Mouse (Mus musculus) limb, embryonic 13.5 days (tissue): ENCODE measurements at regions not wholly inside any gene's neighbourhood (a gene's known extent, or its start where the extent isn't known, plus 50 kb on each side); places are given as distances from the start of the nearest gene placed in this dataset.

Source experiments
- ATAC-seq: fragments of 200-750 bp; cut with Nextera tagmentation; 2 replicates; pipeline ENCODE4 v1.8.0; 2017; ENCODE audit warnings: low read depth, moderate number of reproducible peaks, moderate TSS enrichment; ENCODE audit not compliant: low FRiP score
- H3K27ac ChIP-seq: fragments of 300-500 bp; sonication (generic); 2 replicates; pipeline ENCODE4 v1.5.1; 2015; ENCODE audit warnings: inconsistent platforms, mild to moderate bottlenecking, moderate library complexity
- H3K27me3 ChIP-seq: fragments of 300-500 bp; sonication (generic); 2 replicates; pipeline ENCODE4 v1.6.1; 2015; ENCODE audit warnings: mild to moderate bottlenecking, inconsistent platforms
- H3K36me3 ChIP-seq: fragments of 300-500 bp; sonication (generic); 2 replicates; pipeline ENCODE4 v1.6.1; 2015; ENCODE audit warnings: inconsistent platforms, mild to moderate bottlenecking, moderate library complexity
- H3K4me1 ChIP-seq: fragments of 300-500 bp; sonication (generic); 2 replicates; pipeline ENCODE4 v1.6.1; 2015; ENCODE audit warnings: inconsistent platforms
- H3K4me2 ChIP-seq: fragments of 300-500 bp; sonication (generic); replicated peaks from 2 replicates; pipeline ENCODE4 v1.6.1; 2015; ENCODE audit warnings: inconsistent platforms, mild to moderate bottlenecking, moderate library complexity
- H3K4me3 ChIP-seq: fragments of 300-500 bp; sonication (generic); 2 replicates; pipeline ENCODE4 v1.5.1; 2015; ENCODE audit warnings: moderate library complexity, mild to moderate bottlenecking, inconsistent platforms
- H3K9ac ChIP-seq: fragments of 300-500 bp; sonication (generic); 2 replicates; pipeline ENCODE4 v1.6.1; 2015; ENCODE audit warnings: mild to moderate bottlenecking, inconsistent platforms
- H3K9me3 ChIP-seq: fragments of 300-500 bp; sonication (generic); 2 replicates; pipeline ENCODE4 v1.6.1; 2016; ENCODE audit warnings: inconsistent platforms
- WGBS: fragments of 180-500 bp; shearing (Covaris S2); methylation state at CpG from one replicate; pipeline ENCODE4 v1.1.7; 2015; 5-methylcytosine and 5-hydroxymethylcytosine counted together

- H3K27ac ChIP-seq: no peak overlapping the region
These were observed 157.9 kb upstream of the Speer2 start for GRCm38 (mm10) chr16:70021436-70021835.

GRCm38 (mm10) chr16:70028649-70029048, 165.1 kb upstream of the Speer2 start:
- Histone ChIP-seq H3K4me1 (no peaks in the 10 kb centered on the region), H3K36me3 (no peaks in the 10 kb centered on the region), H3K9me3 (no peaks in the 10 kb centered on the region), H3K9ac (no peak overlapping the region), H3K27ac (no peak overlapping the region), H3K27me3 (no peaks in the 10 kb centered on the region), H3K4me3 (no peak overlapping the region), H3K4me2 (no peak overlapping the region)
- 79% methylated on average over 13 of the region's 13 CpGs for WGBS
- no peak for ATAC-seq

More at GRCm38 (mm10) chr16:70021436-70021835, 157.9 kb upstream of the Speer2 start:
- WGBS: 85% methylated on average over 7 of the region's 7 CpGs
- Histone ChIP-seq H3K4me3 (no peak overlapping the region), H3K9me3 (no peaks in the 10 kb centered on the region), H3K27me3 (no peaks in the 10 kb centered on the region), H3K36me3 (no peaks in the 10 kb centered on the region), H3K4me2 (no peak overlapping the region), H3K9ac (no peak overlapping the region), H3K4me1 (no peaks in the 10 kb centered on the region)
- ATAC-seq: no peak

DNA sequence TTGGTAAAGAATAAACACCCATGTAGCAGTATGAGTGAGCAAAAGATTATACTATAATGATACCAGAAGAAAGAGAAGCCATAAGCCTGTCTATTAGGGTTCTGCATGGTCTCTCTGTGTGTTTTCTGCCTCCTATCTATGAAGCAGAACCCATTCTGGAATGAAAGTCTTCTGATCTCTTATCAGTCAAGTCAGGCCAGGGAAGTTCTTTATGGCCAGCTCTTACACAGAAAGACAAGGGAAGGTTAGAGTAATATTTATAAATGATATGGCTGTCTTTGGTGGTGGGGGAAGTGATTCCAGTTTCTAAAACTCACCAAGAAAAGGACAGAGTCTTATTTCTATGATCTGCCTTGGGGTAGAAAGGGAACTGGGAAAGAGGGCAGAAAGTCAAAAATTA, 182.0 kb upstream of the Speer2 start:
- Histone ChIP-seq H3K9me3 (no peaks in the 10 kb centered on the region), H3K27ac (no peak overlapping the region), H3K4me3 (no peak overlapping the region), H3K36me3 (no peaks in the 10 kb centered on the region), H3K4me2 (no peak overlapping the region), H3K4me1 (no peaks in the 10 kb centered on the region), H3K9ac (no peak overlapping the region), H3K27me3 (no peaks in the 10 kb centered on the region)
- no peak for ATAC-seq

- H3K27me3 ChIP-seq: no peaks in the 10 kb centered on the region
- no peak overlapping the region for H3K9ac ChIP-seq
- no peaks in the 10 kb centered on the region for H3K36me3 ChIP-seq
- H3K9me3 ChIP-seq: no peaks in the 10 kb centered on the region
- H3K4me2 ChIP-seq: no peak overlapping the region
- no peak for ATAC-seq
- 74% methylated on average over 4 of the region's 4 CpGs for WGBS
- H3K27ac ChIP-seq: no peak overlapping the region
- H3K4me1 ChIP-seq: no peaks in the 10 kb centered on the region
- H3K4me3 ChIP-seq: no peak overlapping the region
These were observed 182.5 kb upstream of the Speer2 start for GRCm38 (mm10) chr16:70046009-70046408.

DNA sequence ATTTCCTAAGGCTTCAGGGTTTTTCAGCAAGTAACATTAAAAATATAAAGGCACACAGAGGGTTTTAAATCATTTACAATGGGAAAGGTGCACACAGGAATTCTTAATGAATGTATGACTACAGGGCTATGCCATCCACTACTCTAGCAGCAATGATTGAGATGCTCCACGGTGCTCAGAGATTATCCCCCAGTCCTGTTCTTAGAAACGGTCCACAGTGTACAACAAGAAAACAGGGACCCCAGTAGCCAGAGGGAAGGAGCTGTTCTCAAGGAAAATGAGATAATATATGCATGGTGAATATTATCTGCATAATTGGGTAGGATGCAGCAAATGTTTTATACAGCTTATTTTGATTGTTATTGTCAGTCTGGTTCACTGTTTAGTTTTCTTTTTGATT, 186.3 kb upstream of the Speer2 start:
- Histone ChIP-seq H3K4me1 (no peaks in the 10 kb centered on the region), H3K9ac (no peak overlapping the region), H3K4me2 (no peak overlapping the region), H3K27me3 (no peaks in the 10 kb centered on the region), H3K9me3 (no peaks in the 10 kb centered on the region), H3K4me3 (no peak overlapping the region), H3K27ac (no peak overlapping the region), H3K36me3 (no peaks in the 10 kb centered on the region)
- ATAC-seq: no peak
- WGBS: 76% methylated on average over 2 of the region's 2 CpGs

GRCm38 (mm10) chr16:70071471-70071870, 207.9 kb upstream of the Speer2 start:
- no peak for ATAC-seq
- Histone ChIP-seq H3K9ac (no peak overlapping the region), H3K4me2 (no peak overlapping the region), H3K27me3 (no peaks in the 10 kb centered on the region), H3K4me1 (no peaks in the 10 kb centered on the region), H3K9me3 (no peaks in the 10 kb centered on the region), H3K36me3 (no peaks in the 10 kb centered on the region), H3K4me3 (no peak overlapping the region), H3K27ac (no peak overlapping the region)
- 90% methylated on average over 4 of the region's 4 CpGs for WGBS

GRCm38 (mm10) chr16:70073740-70074139, 210.2 kb upstream of the Speer2 start:
- no peak for ATAC-seq
- H3K27me3 ChIP-seq: no peaks in the 10 kb centered on the region
- H3K9ac ChIP-seq: no peak overlapping the region
- no peak overlapping the region for H3K4me2 ChIP-seq
- H3K4me3 ChIP-seq: no peak overlapping the region
- peaks cover 2% of the 10 kb centered on the region; the same call in 1 of the 2 replicates for H3K4me1 ChIP-seq
- no peak overlapping the region for H3K27ac ChIP-seq
- H3K9me3 ChIP-seq: no peaks in the 10 kb centered on the region
- WGBS: 36% methylated on average over 2 of the region's 2 CpGs
- no peaks in the 10 kb centered on the region for H3K36me3 ChIP-seq

GRCm38 (mm10) chr16:70079497-70079896, 216.0 kb upstream of the Speer2 start:
- Histone ChIP-seq H3K4me2 (peak overlapping the region; percentile 40), H3K9ac (no peak overlapping the region), H3K9me3 (no peaks in the 10 kb centered on the region)

DNA sequence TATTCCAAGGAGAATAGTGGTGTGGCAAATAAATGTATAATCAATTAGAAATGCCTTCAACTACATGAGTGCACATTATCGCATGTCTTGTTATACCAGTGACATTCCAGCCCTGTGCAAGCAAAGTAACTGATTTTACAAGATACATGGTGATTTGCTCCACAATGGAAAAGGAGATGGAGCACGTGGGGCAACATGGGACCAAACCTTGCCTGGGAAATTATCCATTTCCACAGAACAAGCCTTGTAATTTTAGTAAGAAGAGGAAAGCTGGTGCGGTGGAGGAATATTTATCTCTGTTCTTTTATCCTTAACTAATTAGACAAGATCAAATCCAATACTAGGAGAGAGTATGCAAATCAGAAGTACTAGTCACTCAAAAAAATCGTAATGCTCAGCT, 222.5 kb upstream of the Gbe1 start:
- Histone ChIP-seq H3K4me1 (peaks cover 6% of the 10 kb centered on the region), H3K9me3 (no peaks in the 10 kb centered on the region), H3K36me3 (no peaks in the 10 kb centered on the region), H3K4me3 (no peak overlapping the region), H3K27me3 (no peaks in the 10 kb centered on the region), H3K27ac (no peak overlapping the region), H3K4me2 (no peak overlapping the region), H3K9ac (no peak overlapping the region)
- 85% methylated on average over 4 of the region's 4 CpGs for WGBS
- no peak for ATAC-seq

More at GRCm38 (mm10) chr16:70079497-70079896, 216.0 kb upstream of the Speer2 start:
- Histone ChIP-seq H3K4me1 (peaks cover 7% of the 10 kb centered on the region; the same call in 1 of the 2 replicates), H3K36me3 (no peaks in the 10 kb centered on the region), H3K27me3 (no peaks in the 10 kb centered on the region), H3K27ac (no peak overlapping the region), H3K4me3 (no peak overlapping the region)
- 71% methylated on average over 10 of the region's 10 CpGs for WGBS
- no peak; the same call in 1 of the 2 replicates for ATAC-seq

- WGBS: 92% methylated on average over 5 of the region's 5 CpGs
- Histone ChIP-seq H3K4me2 (no peak overlapping the region), H3K9me3 (no peaks in the 10 kb centered on the region), H3K27ac (no peak overlapping the region), H3K4me1 (peaks cover 6% of the 10 kb centered on the region), H3K9ac (no peak overlapping the region), H3K4me3 (no peak overlapping the region), H3K36me3 (no peaks in the 10 kb centered on the region), H3K27me3 (no peaks in the 10 kb centered on the region)
- ATAC-seq: no peak
These were observed 221.8 kb upstream of the Gbe1 start for GRCm38 (mm10) chr16:70091963-70092362.

DNA sequence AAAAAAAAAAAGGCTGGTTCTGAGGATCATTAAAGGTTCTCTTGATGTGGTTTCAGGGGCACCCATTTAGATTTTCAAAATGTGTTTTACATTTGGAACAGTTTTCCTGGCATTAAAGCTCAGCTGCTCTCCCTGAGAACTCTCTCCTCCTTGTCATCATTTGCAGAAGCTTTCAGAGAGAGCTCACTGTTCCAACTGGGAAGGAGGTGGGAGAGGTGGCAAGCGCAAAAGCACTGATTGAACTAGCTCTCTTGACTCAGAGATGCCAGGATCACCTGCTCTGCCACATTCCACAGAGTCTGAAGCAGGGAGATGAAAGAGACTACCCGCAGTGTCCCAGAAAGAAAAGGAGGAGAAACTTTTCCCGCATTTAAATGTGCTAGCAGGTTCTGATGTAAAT, 220.5 kb upstream of the Gbe1 start:
- H3K9me3 ChIP-seq: no peaks in the 10 kb centered on the region
- no peak overlapping the region for H3K4me3 ChIP-seq
- no peak for ATAC-seq
- H3K27me3 ChIP-seq: no peaks in the 10 kb centered on the region
- WGBS: 24% methylated on average over 3 of the region's 3 CpGs
- H3K27ac ChIP-seq: no peak overlapping the region
- H3K9ac ChIP-seq: no peak overlapping the region
- no peak overlapping the region for H3K4me2 ChIP-seq
- no peaks in the 10 kb centered on the region for H3K36me3 ChIP-seq
- peaks cover 6% of the 10 kb centered on the region for H3K4me1 ChIP-seq

GRCm38 (mm10) chr16:70095221-70095620, 218.5 kb upstream of the Gbe1 start:
- no peaks in the 10 kb centered on the region for H3K27me3 ChIP-seq
- no peak overlapping the region for H3K9ac ChIP-seq
- 87% methylated on average over 2 of the region's 2 CpGs for WGBS
- peaks cover 6% of the 10 kb centered on the region for H3K4me1 ChIP-seq
- no peak for ATAC-seq
- no peaks in the 10 kb centered on the region for H3K36me3 ChIP-seq
- no peak overlapping the region for H3K27ac ChIP-seq
- no peak overlapping the region for H3K4me2 ChIP-seq
- no peaks in the 10 kb centered on the region for H3K9me3 ChIP-seq
- no peak overlapping the region for H3K4me3 ChIP-seq

GRCm38 (mm10) chr16:70103791-70104378, 209.9 kb upstream of the Gbe1 start:
- Histone ChIP-seq H3K27ac (no peak overlapping the region), H3K36me3 (no peaks in the 10 kb centered on the region), H3K4me3 (no peak overlapping the region), H3K4me2 (no peak overlapping the region), H3K27me3 (no peaks in the 10 kb centered on the region), H3K4me1 (0 out of 2 replicates have a peak, but pooled peaks cover 5% of the 10 kb centered on the region), H3K9me3 (no peaks in the 10 kb centered on the region), H3K9ac (no peak overlapping the region)
- no peak for ATAC-seq
- WGBS: 31% methylated on average over 6 of the region's 6 CpGs
